Comparison of ENCODE assay signal across 9 mouse cellular contexts in genomic region chr1:133771831-133772399, GRCm38 (mm10). TPM values are rescaled to one million over a fixed set of nuclear protein-coding genes. Genes with fewer than 3 reads are reported as not detected.
DNase-seq lines count a peak whose midpoint lies in the region; ATAC-seq and TF ChIP-seq lines count a peak whose summit lies in the region.
"Had no signal": no experiment of that assay in that cellular context is flagged by ENCODE, and none has a peak within 500 bp of the region (broad histone marks: within the 10 kb centered on the region; RNA-seq: fewer than 3 reads in every experiment).

No protein-coding gene starts in this region.

- no peaks in the 10 kb centered on the region for H3K27me3 ChIP-seq in heart, embryonic 10.5 days (ENCODE audit: insufficient read depth, poor library complexity, severe bottlenecking)
- H3K27me3 ChIP-seq in stomach, embryonic 15.5 days (replicated peaks): no peaks in the 10 kb centered on the region

- no peak for TF ChIP-seq POLR2A in lung, adult 2 months (IDR thresholded peaks at IDR 0.05; ENCODE audit: borderline replicate concordance, extremely low read depth, low read depth, low read length)

- H3K36me3 ChIP-seq in heart, embryonic 10.5 days: peaks cover 12% of the 10 kb centered on the region
- H3K36me3 ChIP-seq in stomach, embryonic 15.5 days: no peaks in the 10 kb centered on the region

- DNase-seq in heart, embryonic 10.5 days (ENCODE audit: low spot score): no peak
- DNase-seq in heart, postnatal 14 days: no peak
- DNase-seq in lung, postnatal 10 days: peak; percentile 13
- no peak for DNase-seq in lung, adult 2 months
- peak; percentile 80 for DNase-seq in induced T-regulatory cell, adult 2 months (ENCODE audit: low read depth)
- no peak for DNase-seq in urinary bladder, adult 2 months (ENCODE audit: low spot score)
- DNase-seq: kidney, adult 8-10 months had no signal

- H3K9me3 ChIP-seq in heart, embryonic 10.5 days: no peaks in the 10 kb centered on the region
- no peaks in the 10 kb centered on the region for H3K9me3 ChIP-seq in stomach, embryonic 15.5 days

- H3K27ac ChIP-seq in heart, embryonic 10.5 days: peak overlapping the region; percentile 72
- H3K27ac ChIP-seq in stomach, embryonic 15.5 days: peak overlapping the region; percentile 31; the same call in 1 of the 2 replicates

- peaks cover 53% of the 10 kb centered on the region for H3K4me1 ChIP-seq in heart, embryonic 10.5 days
- H3K4me1 ChIP-seq in lung, adult 2 months (ENCODE audit: control insufficient read depth, insufficient read depth, low read length): no peaks in the 10 kb centered on the region; the same call in 1 of the 2 replicates
- peaks cover 3% of the 10 kb centered on the region; the same call in 1 of the 2 replicates for H3K4me1 ChIP-seq in stomach, embryonic 15.5 days

- no peak for ATAC-seq in stomach, embryonic 15.5 days (ENCODE audit: insufficient read depth, low FRiP score, low read depth)
- no peak for ATAC-seq in frontal cortex, adult (ENCODE audit: low TSS enrichment)

- no peak overlapping the region for H3K4me2 ChIP-seq in stomach, embryonic 15.5 days

- no peak overlapping the region for H3K9ac ChIP-seq in stomach, embryonic 15.5 days

- WGBS in heart, embryonic 10.5 days: 49% methylated on average over 10 of the region's 10 CpGs
- 58% methylated on average over 10 of the region's 10 CpGs for WGBS in lung, adult 2 months
- WGBS in stomach, embryonic 15.5 days: 62% methylated on average over 10 of the region's 10 CpGs

- intact Hi-C loops in heart, postnatal 14 days (cut with DNase I): no loop called here

- no peak for TF ChIP-seq CTCF in lung, adult 2 months (IDR thresholded peaks at IDR 0.05; ENCODE audit: insufficient read depth, low read length)

- H3K4me3 ChIP-seq in heart, embryonic 10.5 days: no peak overlapping the region
- no peak overlapping the region for H3K4me3 ChIP-seq in lung, adult 2 months (replicated peaks; ENCODE audit: extremely low read depth, low read depth, low read length)
- no peak overlapping the region for H3K4me3 ChIP-seq in stomach, embryonic 15.5 days (replicated peaks)

RNA-seq across cellular contexts. Expression of gene Atp2b4, which starts 28.9 kb away (rescaled TPM):
- 15.2 and 26.4 TPM in 2 replicates for polyA plus RNA-seq in heart, embryonic 10.5 days (2016; fragmentation: Nextera tagmentation; extraction: Ambion mirVana)
- 10 to 100 TPM; 29.9 to 32.2 TPM for total RNA-seq in heart, postnatal 14 days (2021)
- 9.5 and 11.3 TPM in 2 replicates for polyA plus RNA-seq in lung, adult 2 months (2012; rRNA removed)
- 21.5 and 22.0 TPM in 2 replicates for polyA plus RNA-seq in stomach, embryonic 15.5 days (2015; fragmentation: Nextera tagmentation; extraction: Ambion mirVana)
- 113 and 189 TPM in 2 replicates for polyA plus RNA-seq in urinary bladder, adult 2 months (2012; rRNA removed)

Comparison
In these comparisons a context has a peak if more than half of its experiments do, and no peak if none do; other contexts are left out.
1. DNase-seq: peak in lung, postnatal 10 days (single experiment) and induced T-regulatory cell, adult 2 months (single experiment); none in heart, embryonic 10.5 days (single experiment), heart, postnatal 14 days (0 of 2), lung, adult 2 months (single experiment) and urinary bladder, adult 2 months (single experiment).